Mouse (Mus musculus) kidney, embryonic 14.5 days (tissue): ENCODE measurements around the gene Zfp248. TPM values are rescaled to one million over a fixed set of nuclear protein-coding genes. Genes with fewer than 3 reads are reported as not detected.

Experiments used
- ATAC-seq: fragments of 200-750 bp; cut with Nextera tagmentation; 2 replicates; pipeline ENCODE4 v1.8.0; 2017; ENCODE audit warnings: moderate number of reproducible peaks, mild to moderate bottlenecking, moderate TSS enrichment, moderate library complexity; ENCODE audit not compliant: low FRiP score, low TSS enrichment
- H3K27ac ChIP-seq: fragments of 300-500 bp; sonication (generic); 2 replicates; pipeline ENCODE4 v1.5.1; 2014; ENCODE audit warnings: low read depth, mild to moderate bottlenecking, low read length, moderate library complexity, mixed read lengths
- H3K27me3 ChIP-seq: fragments of 300-500 bp; sonication (generic); 2 replicates; pipeline ENCODE4 v1.6.1; 2014; ENCODE audit warnings: mild to moderate bottlenecking, low read length; ENCODE audit not compliant: control insufficient read depth, insufficient read depth
- H3K36me3 ChIP-seq: fragments of 300-500 bp; sonication (generic); 2 replicates; pipeline ENCODE4 v1.6.1; 2014; ENCODE audit warnings: low read length, mixed read lengths; ENCODE audit not compliant: control insufficient read depth, insufficient read depth
- H3K4me1 ChIP-seq: fragments of 300-500 bp; sonication (generic); 2 replicates; pipeline ENCODE4 v1.6.1; 2014; ENCODE audit warnings: low read length, mixed read lengths; ENCODE audit not compliant: control insufficient read depth, insufficient read depth
- H3K4me2 ChIP-seq: fragments of 300-500 bp; sonication (generic); replicated peaks from 2 replicates; pipeline ENCODE4 v1.6.1; 2014; ENCODE audit warnings: low read depth, mild to moderate bottlenecking, low read length
- H3K4me3 ChIP-seq: fragments of 300-500 bp; sonication (generic); 2 replicates; pipeline ENCODE4 v1.5.1; 2014; ENCODE audit warnings: mild to moderate bottlenecking, low read length
- H3K9ac ChIP-seq: fragments of 300-500 bp; sonication (generic); 2 replicates; pipeline ENCODE4 v1.6.1; 2014; ENCODE audit warnings: low read depth, mild to moderate bottlenecking, low read length, moderate library complexity
- H3K9me3 ChIP-seq: fragments of 300-500 bp; sonication (generic); 2 replicates; pipeline ENCODE4 v1.6.1; 2016; ENCODE audit warnings: low read length; ENCODE audit not compliant: control insufficient read depth
- WGBS: fragments of 180-500 bp; shearing (Covaris S2); extraction: QIAGEN DNeasy Blood & Tissue Kit; methylation state at CpG from one replicate; pipeline ENCODE4 v1.1.7; 2014; 5-methylcytosine and 5-hydroxymethylcytosine counted together
- polyA plus RNA-seq: library from polyadenylated mRNA; unstranded; fragments of >200 nt; fragmentation: Nextera tagmentation; extraction: Ambion mirVana; gene quantifications from 2 replicates; pipeline ENCODE4 v1.2.1, GENCODE M21; 2014

Gene Zfp248
- polyA plus RNA-seq, 1 experiment from 2014 or later: 9.8 TPM

GRCm38 (mm10) chr6:118431502-118431901, 23.8 kb downstream of the Zfp248 start:
- Histone ChIP-seq H3K9me3 (peaks cover 8% of the 10 kb centered on the region; the same call in 1 of the 2 replicates), H3K9ac (no peak overlapping the region), H3K36me3 (peaks cover 28% of the 10 kb centered on the region), H3K27me3 (no peaks in the 10 kb centered on the region), H3K4me2 (no peak overlapping the region), H3K4me1 (no peaks in the 10 kb centered on the region), H3K27ac (no peak overlapping the region), H3K4me3 (no peak overlapping the region)
- no peak for ATAC-seq
- WGBS: 98% methylated on average over 4 of the region's 4 CpGs

DNA sequence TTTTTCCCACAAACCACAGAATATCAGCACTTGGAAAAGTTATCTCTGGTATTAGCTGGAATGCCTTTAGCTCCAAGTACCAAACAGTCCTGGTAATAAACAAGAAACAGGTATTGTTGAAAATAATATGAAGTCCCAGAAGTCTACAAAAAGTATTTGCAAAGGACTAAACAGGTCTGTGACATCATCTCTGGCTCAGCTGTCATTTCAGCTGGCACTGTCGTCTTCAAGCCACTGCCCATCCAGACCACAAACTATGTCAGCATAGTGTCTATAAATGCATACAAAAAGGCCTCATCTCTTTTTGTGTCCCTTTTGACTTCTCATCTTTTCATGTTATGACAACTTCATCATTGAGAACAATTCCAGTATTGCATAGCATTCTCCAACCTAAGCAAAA, 28.7 kb downstream of the Zfp248 start:
- Histone ChIP-seq H3K36me3 (peaks cover 23% of the 10 kb centered on the region), H3K9ac (no peak overlapping the region), H3K27me3 (no peaks in the 10 kb centered on the region), H3K4me2 (no peak overlapping the region), H3K4me3 (no peak overlapping the region), H3K9me3 (peaks cover 8% of the 10 kb centered on the region; the same call in 1 of the 2 replicates), H3K27ac (no peak overlapping the region), H3K4me1 (no peaks in the 10 kb centered on the region)
- no peak for ATAC-seq
- WGBS: 93% methylated on average over 1 of the region's 1 CpGs

DNA sequence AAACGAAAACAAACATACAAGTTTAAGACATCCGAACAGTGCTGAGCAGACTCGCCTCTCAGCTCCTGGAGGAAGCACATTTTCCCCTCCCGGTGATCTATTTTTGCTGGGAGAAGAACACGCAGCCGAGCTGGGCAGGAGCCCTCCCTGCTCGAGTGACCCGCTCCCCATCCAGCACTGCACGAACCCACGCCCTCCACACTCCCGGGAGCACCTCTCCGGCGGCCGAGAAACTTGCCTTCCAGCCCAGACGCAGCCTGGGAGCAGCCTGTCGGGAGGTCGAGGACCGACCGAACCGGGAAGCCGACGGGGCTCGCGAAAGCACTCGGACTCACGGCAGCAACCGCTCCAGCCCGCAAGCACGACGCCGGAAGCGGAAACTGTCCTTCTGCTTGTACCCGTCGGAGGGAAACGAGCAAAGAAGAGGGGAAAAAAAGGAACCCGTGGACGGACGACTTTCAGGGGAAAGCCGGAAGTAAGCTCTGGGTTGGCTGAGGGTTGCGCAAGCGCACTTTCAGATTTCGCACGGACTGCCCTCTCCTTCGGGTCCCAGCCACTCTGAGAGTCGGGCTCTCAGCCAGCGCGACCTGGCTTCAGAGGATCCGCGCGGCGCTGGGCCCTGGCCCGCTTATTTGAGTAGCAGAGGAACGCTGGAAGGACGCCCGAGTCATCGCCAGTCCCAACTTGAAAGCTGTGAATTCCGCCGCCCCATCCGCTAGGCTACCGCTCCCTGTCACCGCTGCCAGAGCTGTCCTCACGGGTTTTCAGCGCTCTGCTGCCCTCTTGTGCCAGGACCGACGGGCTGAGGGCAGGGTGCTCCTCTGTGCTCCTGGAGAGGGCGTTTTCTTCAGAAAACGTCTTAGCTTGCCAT, 36.0 kb downstream of the Zfp248 start, which contains the start of gene Bms1:
Bms1 (minus strand) TSS at position 425 of the 871 bp plus-strand sequence.
- Histone ChIP-seq H3K27me3 (no peaks in the 10 kb centered on the region), H3K27ac (peak within 1 kb of the TSS; percentile 67; the same call in 1 of the 2 replicates), H3K4me1 (peaks cover 12% of the 10 kb centered on the region), H3K4me2 (peak within 1 kb of the TSS; percentile 63), H3K9me3 (no peaks in the 10 kb centered on the region), H3K9ac (peak within 1 kb of the TSS; percentile 88), H3K4me3 (peak within 1 kb of the TSS; percentile 97), H3K36me3 (peaks cover 30% of the 10 kb centered on the region)
- WGBS: under 1% methylated on average over 66 of the region's 67 CpGs
- peak; percentile 98 for ATAC-seq

- H3K4me2 ChIP-seq: no peak overlapping the region
- no peak for ATAC-seq
- H3K9me3 ChIP-seq: no peaks in the 10 kb centered on the region
- H3K36me3 ChIP-seq: peaks cover 81% of the 10 kb centered on the region
- no peak overlapping the region for H3K27ac ChIP-seq
- H3K4me3 ChIP-seq: no peak overlapping the region
- no peaks in the 10 kb centered on the region for H3K4me1 ChIP-seq
- H3K9ac ChIP-seq: no peak overlapping the region
- H3K27me3 ChIP-seq: no peaks in the 10 kb centered on the region
- 86% methylated on average over 1 of the region's 1 CpGs for WGBS
These were observed 44.9 kb downstream of the Zfp248 start for GRCm38 (mm10) chr6:118410428-118410827.

DNA sequence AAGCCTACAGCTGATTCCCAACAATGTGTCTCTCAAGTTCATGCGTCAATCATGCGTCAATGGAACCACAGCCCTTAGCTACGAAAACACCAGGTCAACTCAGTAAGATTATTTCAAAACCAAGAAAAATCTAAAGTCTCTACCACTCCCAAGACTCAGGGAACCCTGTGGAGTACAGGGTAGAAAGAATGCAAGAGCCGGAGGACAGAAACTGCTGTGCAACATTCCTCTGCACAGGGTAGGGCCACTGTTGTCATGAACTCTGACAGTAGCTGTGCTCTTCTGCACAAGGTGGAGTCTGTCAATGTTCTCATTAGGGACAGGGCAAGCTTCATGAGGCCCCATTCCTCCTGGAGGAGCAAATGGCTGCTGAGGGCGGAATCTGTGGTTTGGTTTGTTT, 46.8 kb downstream of the Zfp248 start:
- no peak for ATAC-seq

GRCm38 (mm10) chr6:118406421-118406820, 48.9 kb downstream of the Zfp248 start:
- Histone ChIP-seq H3K4me1 (no peaks in the 10 kb centered on the region), H3K4me2 (no peak overlapping the region), H3K36me3 (peaks cover 80% of the 10 kb centered on the region), H3K9me3 (no peaks in the 10 kb centered on the region), H3K9ac (no peak overlapping the region), H3K4me3 (no peak overlapping the region), H3K27me3 (no peaks in the 10 kb centered on the region), H3K27ac (no peak overlapping the region)
- no peak for ATAC-seq
- WGBS: 86% methylated on average over 4 of the region's 4 CpGs

More for the DNA sequence above, 46.8 kb downstream of the Zfp248 start:
- Histone ChIP-seq H3K4me1 (no peaks in the 10 kb centered on the region), H3K36me3 (peaks cover 85% of the 10 kb centered on the region), H3K4me3 (no peak overlapping the region), H3K9ac (no peak overlapping the region), H3K4me2 (no peak overlapping the region), H3K9me3 (no peaks in the 10 kb centered on the region), H3K27ac (no peak overlapping the region), H3K27me3 (no peaks in the 10 kb centered on the region)
- 86% methylated on average over 5 of the region's 5 CpGs for WGBS

DNA sequence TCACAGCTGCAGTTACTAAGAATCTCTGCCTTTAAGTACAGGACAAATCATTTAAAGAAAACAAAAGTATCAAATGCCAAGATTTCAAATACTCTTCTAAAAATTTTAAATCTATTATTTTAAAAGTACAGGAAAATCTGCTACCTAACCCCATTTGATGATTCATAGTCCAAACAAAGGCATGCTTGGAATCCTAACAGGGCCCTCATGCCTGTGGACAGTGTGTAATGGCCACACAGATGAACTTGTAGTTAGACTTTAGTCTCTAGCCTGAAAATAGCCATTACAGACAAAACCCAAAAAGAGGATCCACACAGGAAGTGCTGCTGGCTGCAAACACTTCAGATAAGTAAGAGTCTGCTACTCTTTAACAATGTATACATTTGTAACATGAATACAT, 64.6 kb downstream of the Zfp248 start:
- no peaks in the 10 kb centered on the region for H3K4me1 ChIP-seq
- no peaks in the 10 kb centered on the region for H3K27me3 ChIP-seq
- H3K9me3 ChIP-seq: no peaks in the 10 kb centered on the region
- no peak overlapping the region for H3K4me3 ChIP-seq
- H3K36me3 ChIP-seq: peaks cover 78% of the 10 kb centered on the region
- no peak for ATAC-seq
- H3K9ac ChIP-seq: no peak overlapping the region
- H3K4me2 ChIP-seq: no peak overlapping the region
- no peak overlapping the region for H3K27ac ChIP-seq

- Histone ChIP-seq H3K27ac (no peak overlapping the region), H3K36me3 (peaks cover 56% of the 10 kb centered on the region)
These were observed 69.4 kb downstream of the Zfp248 start for GRCm38 (mm10) chr6:118385962-118386361.

GRCm38 (mm10) chr6:118381234-118381633, 74.1 kb downstream of the Zfp248 start:
- Histone ChIP-seq H3K36me3 (peaks cover 26% of the 10 kb centered on the region), H3K4me2 (no peak overlapping the region), H3K27me3 (no peaks in the 10 kb centered on the region), H3K27ac (no peak overlapping the region), H3K9ac (no peak overlapping the region), H3K4me3 (no peak overlapping the region), H3K4me1 (0 out of 2 replicates have a peak, but pooled peaks cover 3% of the 10 kb centered on the region), H3K9me3 (no peaks in the 10 kb centered on the region)
- no peak for ATAC-seq
- 84% methylated on average over 4 of the region's 4 CpGs for WGBS

More at GRCm38 (mm10) chr6:118385962-118386361, 69.4 kb downstream of the Zfp248 start:
- Histone ChIP-seq H3K27me3 (no peaks in the 10 kb centered on the region), H3K4me2 (no peak overlapping the region), H3K4me1 (no peaks in the 10 kb centered on the region), H3K9me3 (no peaks in the 10 kb centered on the region), H3K4me3 (no peak overlapping the region), H3K9ac (no peak overlapping the region)
- 87% methylated on average over 3 of the region's 3 CpGs for WGBS
- ATAC-seq: no peak
